Mouse (Mus musculus): ENCODE measurements around the gene Olfr649.

The Olfr649 gene

DNA sequence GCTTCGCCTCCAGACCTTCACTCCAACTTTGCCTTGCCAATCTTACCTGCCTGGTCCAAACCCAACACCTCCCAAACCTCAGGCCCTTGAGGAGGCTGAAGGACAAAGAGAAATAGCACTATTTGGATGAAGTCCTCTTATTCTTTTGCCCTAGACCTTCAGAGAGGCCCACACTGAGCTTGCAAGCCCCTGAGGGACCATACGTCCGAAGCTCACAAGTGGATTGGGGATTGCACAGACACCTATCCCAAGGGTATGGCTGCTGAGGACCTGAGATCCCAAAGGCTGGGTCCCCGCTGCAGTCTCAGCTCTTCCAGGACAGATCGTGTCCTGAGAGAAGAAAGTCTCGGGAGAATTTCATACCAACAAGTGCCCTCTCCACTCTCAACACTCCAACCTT is at the start of gene Olfr649:
Gene Olfr649, minus strand, starts transcription at position 101 of the 400 bp plus-strand sequence.
- DNase-seq, result no peak

DNA sequence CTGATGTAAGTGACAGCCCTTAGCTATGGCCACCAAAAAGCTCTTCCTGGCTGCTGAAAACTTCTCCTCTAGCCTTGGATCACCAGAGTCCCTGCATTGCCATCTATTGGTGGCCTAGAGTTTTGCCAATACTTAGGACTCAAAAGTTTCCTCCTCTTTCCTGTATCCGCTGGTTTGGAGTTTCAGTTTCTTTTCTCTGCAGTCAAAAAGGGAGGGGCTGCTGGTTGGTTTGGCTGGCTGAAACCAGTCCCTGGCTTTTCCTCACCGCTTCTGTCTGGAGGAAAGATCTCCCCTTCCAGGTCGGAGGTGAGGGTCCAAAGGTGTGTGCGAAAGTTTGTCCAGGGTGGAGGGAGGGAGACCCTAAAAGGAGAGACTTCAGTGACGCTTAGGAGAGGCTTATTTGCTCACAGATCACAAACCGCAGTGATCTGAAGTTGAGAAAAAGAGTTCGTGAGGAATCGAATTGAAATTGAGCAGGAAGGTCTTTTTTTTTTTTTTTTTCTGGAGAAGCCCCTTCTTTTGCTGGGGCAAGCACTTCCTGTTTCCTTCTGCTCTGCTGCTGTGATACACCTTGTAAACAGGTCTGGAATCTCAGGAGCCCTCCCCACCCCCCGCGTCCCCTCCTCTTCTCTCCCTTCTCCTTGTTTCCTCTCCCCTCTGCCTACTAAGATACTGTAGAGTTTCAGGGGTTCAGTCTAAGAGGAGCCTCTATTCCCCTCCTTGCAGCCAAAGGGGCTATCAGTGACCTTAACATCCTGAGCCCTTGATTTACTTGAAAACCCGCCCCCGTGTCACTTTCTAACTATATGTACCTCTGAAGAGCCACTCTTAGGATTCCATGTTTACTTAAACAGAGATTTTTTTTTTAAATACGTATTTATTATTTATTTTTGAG is 48.7 kb upstream of the Olfr649 start, which contains the start of gene Trim34a:
Gene Trim34a, plus strand, starts transcription at position 171 of the 895 bp plus-strand sequence.
- DNase-seq, result no peak

DNA sequence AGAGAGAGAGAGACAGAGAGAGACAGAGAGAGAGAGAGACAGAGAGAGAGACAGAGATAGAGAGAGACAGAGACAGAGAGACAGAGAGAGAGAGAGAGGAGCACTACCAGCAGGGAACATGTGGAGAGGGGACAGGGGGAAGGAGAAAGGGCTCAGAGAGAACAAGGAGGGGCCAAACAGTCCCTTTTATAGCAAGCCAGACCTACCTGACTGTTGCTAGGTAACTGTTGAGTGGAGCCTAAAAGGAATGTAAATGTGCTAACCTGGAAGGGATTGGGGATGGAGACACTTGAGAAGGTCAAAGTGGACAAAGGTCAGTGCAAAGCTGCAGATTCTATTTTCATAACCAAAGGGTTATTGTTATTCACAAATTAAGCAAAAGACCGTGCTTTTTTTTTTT is 47.8 kb upstream of the Olfr649 start:
- no peak for DNase-seq

DNA sequence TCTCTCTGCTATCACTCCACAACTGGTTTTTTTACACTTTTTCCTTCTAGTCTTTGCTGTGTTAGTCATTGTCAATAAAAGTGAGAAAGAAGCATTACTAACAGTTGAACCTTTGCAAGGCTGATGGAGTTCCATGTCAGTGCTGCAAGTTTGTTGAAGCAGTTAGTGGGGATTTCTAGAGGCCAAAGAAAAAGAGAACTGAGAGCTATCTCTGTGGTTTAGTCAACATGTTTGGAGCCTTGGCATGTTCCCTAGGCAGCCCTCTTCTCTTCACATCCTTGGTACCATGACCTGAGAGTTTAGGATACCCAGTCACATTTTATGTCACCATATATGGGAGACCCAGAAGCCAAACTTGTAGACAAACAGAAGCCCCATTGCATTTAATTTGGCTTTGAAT is 45.1 kb upstream of the Olfr649 start:
- no peak for DNase-seq

DNA sequence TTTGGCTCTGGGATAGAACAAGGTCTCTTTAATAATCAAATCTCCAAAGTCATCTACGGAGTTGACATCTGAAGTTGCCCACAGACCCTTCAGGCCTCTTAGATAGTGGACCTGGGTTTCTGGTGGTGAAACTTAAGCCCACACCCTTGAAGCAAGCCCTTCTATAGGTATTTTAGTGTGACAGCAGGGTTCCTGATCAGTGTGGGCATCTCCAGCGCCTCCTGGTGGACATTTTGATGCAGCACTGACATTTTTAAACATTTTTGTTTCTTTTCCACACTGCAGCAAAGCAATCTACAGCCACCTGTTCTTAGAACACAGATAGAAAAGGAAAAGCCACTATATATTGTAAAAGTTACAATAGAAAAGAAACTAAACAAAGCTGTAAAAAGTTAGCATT is 35.4 kb upstream of the Olfr649 start:
- DNase-seq, result no peak

DNA sequence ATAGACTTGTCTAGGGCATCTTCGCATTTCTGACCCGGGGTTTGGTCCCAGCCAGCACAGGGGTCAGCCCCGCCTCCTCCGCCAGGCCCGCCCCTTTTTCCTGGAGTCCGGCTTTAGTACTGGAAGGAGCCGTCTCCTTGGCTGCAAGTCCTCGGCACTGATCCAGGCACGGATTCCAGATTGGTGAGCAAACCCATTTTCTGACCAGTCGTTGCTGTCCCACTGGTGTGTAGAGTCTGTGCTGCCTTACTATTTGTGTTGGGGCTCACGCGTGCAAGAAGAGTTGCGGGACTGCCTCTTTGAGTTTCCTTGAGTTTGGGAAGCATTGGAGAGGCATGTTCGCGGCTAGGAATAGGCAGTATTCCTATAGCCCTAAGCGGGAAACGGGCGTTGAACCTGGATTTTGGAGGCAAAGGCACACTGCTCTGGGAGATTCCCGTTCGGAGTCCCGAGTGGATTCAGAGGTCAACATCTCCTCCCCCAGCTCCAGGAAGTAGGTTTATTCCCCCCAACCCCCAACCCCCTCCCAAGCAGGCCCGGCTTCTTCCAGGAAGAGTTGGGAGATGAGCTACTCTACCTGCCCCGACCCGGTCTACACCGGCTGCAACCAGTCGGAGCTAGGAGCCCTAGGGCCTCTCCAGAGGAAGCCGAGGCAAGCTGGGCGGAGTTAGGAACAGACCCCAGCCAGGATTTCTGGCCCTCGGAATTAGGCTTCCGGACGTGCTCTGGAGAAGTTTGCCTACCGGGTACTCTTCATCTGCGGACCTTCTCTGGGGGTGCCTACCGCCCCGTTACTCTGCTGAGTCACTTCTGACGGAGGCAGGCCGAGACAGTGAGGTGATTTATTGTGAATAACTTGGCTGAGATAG is 23.1 kb upstream of the Olfr649 start, which contains the start of gene Trim6:
Gene Trim6, plus strand, starts transcription at position 93 of the 869 bp plus-strand sequence.
- no peak for DNase-seq

DNA sequence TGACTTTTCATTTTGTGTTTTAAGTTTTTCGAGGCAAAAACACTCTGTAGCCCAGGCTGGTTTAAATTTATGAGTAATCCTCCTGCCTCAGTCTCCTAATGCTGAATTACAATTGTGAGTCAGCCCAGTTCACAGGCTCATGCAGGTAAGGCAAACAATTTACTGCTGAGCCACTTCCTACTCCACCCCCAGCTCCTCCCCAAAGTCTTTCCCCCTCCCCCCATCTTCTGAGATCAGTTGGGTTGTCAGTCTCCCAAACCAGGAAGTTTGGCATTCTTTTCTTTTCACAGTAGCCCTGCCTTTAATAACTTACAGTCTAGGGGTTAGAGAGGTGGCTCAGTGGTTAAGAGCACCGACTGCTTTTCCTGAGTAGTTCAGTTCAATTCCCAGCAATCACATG is 22.1 kb upstream of the Olfr649 start:
- DNase-seq, result no peak

DNA sequence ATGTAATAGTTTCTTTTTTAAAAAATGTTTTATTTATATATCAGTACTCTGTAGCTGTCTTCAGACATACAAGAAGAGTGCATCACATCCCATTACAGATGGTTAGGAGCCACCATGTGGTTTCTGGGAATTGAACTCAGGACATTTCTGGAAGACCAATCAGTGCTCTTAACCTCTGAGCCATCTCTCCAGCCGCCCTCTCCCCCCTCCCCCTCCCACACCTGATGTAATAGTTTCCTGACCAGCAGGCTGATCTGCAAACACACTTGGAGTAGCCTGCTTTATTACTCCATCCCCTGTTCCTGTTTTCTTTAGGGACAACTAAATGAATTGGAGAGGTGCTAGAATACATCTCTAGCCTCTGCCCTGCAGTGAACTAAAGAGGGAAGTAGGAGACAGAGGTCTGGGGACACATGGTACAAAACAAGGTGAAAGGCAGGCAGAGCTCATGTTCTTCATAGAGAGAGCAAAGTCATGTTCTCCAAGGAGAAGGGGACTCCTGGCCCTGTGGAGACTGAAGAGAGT is 20.3 kb upstream of the Olfr649 start:
- no peak for DNase-seq

DNA sequence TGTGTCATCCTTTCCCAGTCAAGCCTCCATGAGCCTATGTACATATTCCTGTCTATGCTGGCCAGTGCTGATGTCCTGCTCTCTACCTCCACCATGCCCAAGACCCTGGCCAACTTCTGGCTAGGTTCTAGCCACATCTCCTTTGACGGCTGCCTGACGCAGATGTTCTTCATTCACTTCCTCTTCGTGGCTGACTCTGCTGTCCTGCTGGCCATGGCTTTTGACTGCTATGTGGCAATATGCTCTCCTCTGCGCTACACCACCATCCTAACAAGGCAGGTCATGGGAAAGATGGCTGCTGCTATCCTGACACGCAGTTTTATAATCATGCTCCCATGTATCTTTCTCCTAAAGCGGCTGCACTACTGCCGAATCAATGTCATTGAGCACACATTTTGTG is 10.4 kb upstream of the Olfr649 start:
- DNase-seq, result no peak

DNA sequence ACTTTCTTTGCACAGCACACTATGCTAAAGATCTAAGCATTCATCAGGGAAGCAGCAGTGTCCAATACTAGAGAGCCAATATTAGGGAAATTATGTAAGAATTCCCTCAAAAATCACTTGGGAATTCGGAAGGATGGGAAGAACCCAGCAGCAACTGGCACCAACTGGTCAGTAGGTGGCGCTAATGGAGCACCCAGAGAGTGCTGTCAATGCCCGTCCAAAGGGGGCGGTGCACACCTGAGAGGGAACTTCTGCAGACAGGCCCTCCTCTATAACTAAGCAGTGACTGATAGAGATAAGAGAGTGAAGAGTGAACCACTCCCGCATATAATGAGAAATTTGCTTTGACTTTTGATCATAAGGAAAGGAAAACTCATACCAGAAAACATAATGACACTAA is 4.0 kb upstream of the Olfr649 start:
- peak; percentile 2 for DNase-seq

DNA sequence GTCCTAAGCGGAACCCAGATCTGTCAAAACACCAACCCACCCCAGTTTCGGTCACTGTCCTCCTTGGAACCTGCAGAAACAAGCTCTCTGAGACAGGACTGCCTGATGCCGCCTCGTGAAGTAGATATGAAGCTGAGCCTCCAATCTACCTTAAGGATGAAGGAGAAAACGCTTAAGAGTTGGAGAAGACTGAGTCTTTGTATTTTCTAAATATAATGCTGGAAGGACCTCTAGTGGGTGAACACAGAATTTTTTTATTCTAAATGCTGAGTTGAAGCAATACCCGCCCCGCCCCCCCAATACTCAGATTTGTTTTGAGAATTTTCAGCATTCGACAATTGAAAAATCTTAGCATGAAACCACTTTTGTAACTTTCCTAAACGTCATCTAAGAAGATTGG is 4.5 kb downstream of the Olfr649 start:
- DNase-seq, result no peak

DNA sequence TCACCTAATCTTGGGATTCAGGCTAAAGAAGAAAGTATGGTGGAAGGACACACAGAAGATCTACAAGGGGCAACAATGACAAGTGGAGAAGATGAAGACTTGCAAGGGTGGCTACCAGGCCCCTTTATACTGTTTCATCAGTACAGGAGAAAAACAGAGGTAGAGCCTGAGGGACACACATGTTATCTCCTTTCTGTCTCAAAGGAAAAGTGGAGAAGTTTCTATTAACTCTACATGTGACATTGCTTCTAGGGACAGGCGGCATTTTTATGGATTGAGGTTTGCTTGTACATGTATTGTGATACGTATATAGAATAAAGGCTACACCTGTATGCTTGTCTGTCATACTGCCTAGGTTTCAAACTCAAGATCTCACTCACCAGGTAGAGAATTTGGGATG is 12.5 kb downstream of the Olfr649 start, which contains the start of gene Olfr648:
Gene Olfr648, minus strand, starts transcription at position 101 of the 400 bp plus-strand sequence.
- DNase-seq, result no peak

DNA sequence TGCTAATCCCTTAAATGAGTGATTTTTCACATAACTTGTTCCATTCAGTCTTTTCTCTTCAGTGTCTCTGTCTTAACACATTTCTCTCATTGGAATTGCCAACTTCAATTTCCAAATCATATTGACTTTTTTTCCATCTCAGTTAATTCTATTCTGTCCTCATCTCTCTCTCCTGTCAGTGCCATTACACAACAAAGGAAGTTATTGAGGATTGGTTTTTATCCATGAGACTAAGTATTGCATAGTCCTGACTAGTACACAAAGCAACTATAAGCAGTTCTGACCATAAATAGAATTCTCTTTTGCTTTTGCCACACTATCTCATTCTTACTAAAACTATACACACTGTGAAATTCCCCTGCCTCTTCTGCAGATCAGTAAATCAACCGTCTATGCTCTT is 16.7 kb downstream of the Olfr649 start:
- DNase-seq, result no peak

DNA sequence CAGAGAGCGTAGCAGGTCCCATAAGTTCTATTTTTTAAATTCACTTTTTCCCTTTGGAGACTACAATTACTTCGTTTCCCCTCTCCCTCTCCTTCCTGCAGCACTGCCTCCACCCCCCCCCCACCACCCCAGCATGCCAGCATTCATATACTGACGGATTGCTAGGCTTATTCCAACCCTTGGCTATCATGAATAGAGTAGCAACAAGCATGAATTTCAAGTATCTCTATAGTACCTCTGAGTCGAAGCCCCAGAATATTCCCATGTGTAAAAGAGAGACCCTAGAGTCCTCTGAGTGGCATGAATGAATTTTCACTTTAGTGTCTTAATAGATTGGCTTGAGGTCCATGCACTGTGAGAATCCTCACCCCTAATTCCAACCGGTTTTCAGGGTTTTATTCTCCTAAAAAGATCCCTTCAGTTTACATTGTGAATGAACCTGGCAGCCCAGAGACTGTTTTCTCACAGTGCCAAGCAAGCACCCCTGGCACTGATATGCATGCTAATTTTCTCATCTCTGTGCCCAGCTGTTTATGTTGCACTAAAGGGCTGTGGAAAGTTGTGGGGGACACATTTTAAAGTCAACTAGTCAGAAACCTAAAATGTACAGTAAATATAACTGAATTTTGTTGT is 17.2 kb downstream of the Olfr649 start:
- DNase-seq, result no peak

DNA sequence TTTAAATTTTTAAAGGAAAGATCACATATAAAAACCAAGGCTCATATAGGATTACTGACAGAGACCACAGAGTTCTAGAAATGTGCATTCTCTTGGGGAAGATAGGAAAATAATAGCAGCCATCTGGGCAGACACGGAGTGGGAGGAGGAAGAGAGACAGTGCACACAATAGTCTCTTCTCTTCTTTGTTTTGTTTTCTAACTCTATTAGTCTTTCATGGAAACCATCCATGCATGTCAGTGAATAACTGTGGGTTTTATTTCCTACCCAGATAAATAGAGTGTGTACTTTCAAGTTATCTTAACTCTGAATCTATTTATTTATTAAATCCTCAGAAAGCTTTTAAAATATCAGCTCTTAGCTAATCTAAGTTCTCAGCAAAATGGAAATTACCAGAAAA is 20.7 kb downstream of the Olfr649 start:
- no peak for DNase-seq

DNA sequence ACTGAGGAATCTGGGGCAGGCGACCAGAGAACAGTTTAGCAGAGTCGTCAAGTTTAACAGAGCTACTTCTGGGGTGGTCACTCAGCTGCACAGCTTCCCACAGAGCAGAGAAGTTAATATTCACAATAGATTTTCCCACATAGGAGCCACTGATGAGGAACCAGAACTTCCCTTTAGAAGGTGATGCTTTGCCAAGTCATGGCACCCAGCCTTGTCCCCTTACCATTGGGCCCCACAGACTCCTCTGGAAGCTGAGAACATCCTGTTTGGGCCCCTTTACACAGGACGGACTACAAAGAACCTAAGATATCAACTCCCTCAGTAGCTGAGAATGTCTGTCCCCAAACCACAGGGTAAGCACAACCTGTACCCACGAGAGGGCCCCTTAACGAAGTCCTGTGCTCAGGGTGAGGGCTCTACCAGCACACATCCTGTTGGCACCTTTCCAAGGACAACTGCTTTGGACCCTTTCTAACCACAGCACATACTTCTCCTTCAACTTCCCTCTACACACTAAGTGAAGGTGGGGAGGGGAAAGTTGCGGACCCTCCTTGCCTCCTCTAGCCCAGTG is 26.1 kb downstream of the Olfr649 start:
- DNase-seq, result no peak

DNA sequence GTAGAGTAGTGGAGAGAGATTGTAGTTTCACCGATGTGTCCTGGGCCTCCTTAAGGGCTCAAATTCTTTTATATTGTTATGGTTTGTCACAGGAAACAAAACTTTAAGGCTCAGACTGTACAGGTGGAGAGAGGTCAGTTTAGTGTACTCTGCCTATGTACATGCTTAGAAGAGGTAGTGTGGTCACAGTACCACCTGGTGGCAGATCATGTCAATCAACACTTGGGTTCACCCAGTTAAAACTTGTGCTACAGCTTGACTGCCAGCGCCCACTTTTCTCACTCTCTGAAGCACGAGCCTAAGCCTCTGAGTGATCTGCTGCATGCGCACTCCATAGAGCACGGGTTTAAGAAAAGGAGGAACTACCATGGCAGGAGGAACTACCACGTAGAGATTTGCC is 28.7 kb downstream of the Olfr649 start:
- DNase-seq, result no peak

DNA sequence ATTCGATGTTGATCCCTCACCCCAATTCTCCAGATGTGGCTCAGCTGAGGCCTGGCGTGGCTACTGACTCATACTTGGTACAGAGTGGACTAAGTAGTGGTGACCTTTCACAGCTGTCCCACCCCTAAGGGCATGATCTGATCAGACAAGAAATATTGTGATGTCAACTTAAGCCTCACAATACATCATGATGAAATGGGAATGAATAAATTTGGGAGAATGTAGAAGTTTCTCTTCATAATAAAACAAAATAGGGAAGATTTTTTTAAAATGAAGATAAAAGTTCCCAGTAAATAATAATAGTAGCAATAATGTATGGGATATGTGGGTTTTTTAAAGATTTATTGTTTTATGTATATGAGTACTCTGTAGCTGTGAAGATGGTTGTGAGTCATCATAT is 45.3 kb downstream of the Olfr649 start, which contains the start of gene Ubqlnl:
Gene Ubqlnl, minus strand, starts transcription at position 101 of the 400 bp plus-strand sequence.
- DNase-seq, result no peak

DNA sequence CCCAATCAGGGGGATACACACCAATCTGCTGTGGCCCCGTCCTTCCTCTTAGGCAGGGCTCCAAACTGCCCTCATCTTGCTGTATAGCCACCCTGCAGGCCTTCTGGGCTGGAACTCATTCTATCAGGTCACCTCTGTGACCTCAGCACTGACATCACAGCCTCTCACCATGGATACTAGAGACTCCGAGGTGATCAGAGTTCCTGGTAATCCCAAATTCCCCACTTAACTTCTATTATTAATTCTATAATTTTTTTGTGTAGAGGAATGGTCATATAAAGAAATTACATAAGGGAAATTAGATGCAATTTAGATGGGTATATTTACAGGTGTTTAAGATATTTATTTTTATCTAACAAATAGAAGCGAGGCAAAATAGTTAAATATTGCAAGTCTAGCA is 52.6 kb downstream of the Olfr649 start, which contains the start of gene Ubqln3:
Gene Ubqln3, minus strand, starts transcription at position 101 of the 400 bp plus-strand sequence.
- no peak for DNase-seq
